Mouse (Mus musculus) heart, embryonic 14.5 days (tissue): ENCODE data around the gene Cdc5l. TPM values are rescaled to one million over a fixed set of nuclear protein-coding genes. Genes with fewer than 3 reads are reported as not detected.
A peak's percentile ranks its signal among the peaks of the same experiment; 100 is the strongest.

Source experiments
- ATAC-seq: fragments of 200-750 bp; cut with Nextera tagmentation; 2 replicates; pipeline ENCODE4 v1.8.0; 2017; ENCODE audit warnings: low read depth, moderate TSS enrichment; ENCODE audit not compliant: insufficient number of reproducible peaks, insufficient read depth, low FRiP score
- H3K27ac ChIP-seq, 2 experiments: fragments of 200-500 bp in 1 of 2; fragments of 300-500 bp in 1 of 2; sonication (generic) in 1 of 2; replicated peaks in 1 of 2; 2 replicates each; pipeline ENCODE4 v1.5.1; 2012 to 2014; ENCODE audit warnings: low read depth in 2 of 2, low read length in 2 of 2, control low read depth in 1 of 2, mild to moderate bottlenecking in 1 of 2, mixed read lengths in 1 of 2; ENCODE audit not compliant: control insufficient read depth in 1 of 2, insufficient read depth in 1 of 2
- H3K27me3 ChIP-seq: fragments of 300-500 bp; sonication (generic); 2 replicates; pipeline ENCODE4 v1.6.1; 2014; ENCODE audit warnings: mild to moderate bottlenecking, low read length, control low read depth; ENCODE audit not compliant: control insufficient read depth, insufficient read depth
- H3K36me3 ChIP-seq: fragments of 300-500 bp; sonication (generic); 2 replicates; pipeline ENCODE4 v1.6.1; 2014; ENCODE audit warnings: mild to moderate bottlenecking, control low read depth, low read length, mixed read lengths; ENCODE audit not compliant: control insufficient read depth, insufficient read depth
- H3K4me1 ChIP-seq, 2 experiments: fragments of 200-500 bp in 1 of 2; fragments of 300-500 bp in 1 of 2; sonication (generic) in 1 of 2; 2 replicates each; pipeline ENCODE4 v1.6.1; 2012 to 2014; ENCODE audit warnings: low read length in 2 of 2, control low read depth in 1 of 2, mixed read lengths in 1 of 2; ENCODE audit not compliant: control insufficient read depth in 2 of 2, insufficient read depth in 2 of 2
- H3K4me2 ChIP-seq: fragments of 300-500 bp; sonication (generic); 2 replicates; pipeline ENCODE4 v1.6.1; 2014; ENCODE audit warnings: mild to moderate bottlenecking, low read length
- H3K4me3 ChIP-seq, 2 experiments: fragments of 200-500 bp in 1 of 2; fragments of 300-500 bp in 1 of 2; sonication (generic) in 1 of 2; 2 replicates each; pipeline ENCODE4 v1.5.1; 2012 to 2014; ENCODE audit warnings: low read length in 2 of 2, mild to moderate bottlenecking in 2 of 2, control low read depth in 1 of 2, low read depth in 1 of 2, moderate library complexity in 1 of 2; ENCODE audit not compliant: control insufficient read depth in 1 of 2, insufficient read depth in 1 of 2
- H3K9ac ChIP-seq: fragments of 300-500 bp; sonication (generic); 2 replicates; pipeline ENCODE4 v1.6.1; 2014; ENCODE audit warnings: mild to moderate bottlenecking, low read length
- H3K9me3 ChIP-seq: fragments of 300-500 bp; sonication (generic); 2 replicates; pipeline ENCODE4 v1.6.1; 2016; ENCODE audit warnings: low read length, control low read depth; ENCODE audit not compliant: control insufficient read depth
- WGBS: fragments of 180-500 bp; shearing (Covaris S2); extraction: QIAGEN DNeasy Blood & Tissue Kit; methylation state at CpG from one replicate; pipeline ENCODE4 v1.1.7; 2014; 5-methylcytosine and 5-hydroxymethylcytosine counted together
- polyA plus RNA-seq: library from polyadenylated mRNA; unstranded; fragments of >200 nt; fragmentation: Nextera tagmentation; extraction: Ambion mirVana; gene quantifications from 2 replicates; pipeline ENCODE4 v1.2.1, GENCODE M21; 2014

Gene Cdc5l
- polyA plus RNA-seq, result 50.7 and 52.5 TPM in 2 replicates

DNA sequence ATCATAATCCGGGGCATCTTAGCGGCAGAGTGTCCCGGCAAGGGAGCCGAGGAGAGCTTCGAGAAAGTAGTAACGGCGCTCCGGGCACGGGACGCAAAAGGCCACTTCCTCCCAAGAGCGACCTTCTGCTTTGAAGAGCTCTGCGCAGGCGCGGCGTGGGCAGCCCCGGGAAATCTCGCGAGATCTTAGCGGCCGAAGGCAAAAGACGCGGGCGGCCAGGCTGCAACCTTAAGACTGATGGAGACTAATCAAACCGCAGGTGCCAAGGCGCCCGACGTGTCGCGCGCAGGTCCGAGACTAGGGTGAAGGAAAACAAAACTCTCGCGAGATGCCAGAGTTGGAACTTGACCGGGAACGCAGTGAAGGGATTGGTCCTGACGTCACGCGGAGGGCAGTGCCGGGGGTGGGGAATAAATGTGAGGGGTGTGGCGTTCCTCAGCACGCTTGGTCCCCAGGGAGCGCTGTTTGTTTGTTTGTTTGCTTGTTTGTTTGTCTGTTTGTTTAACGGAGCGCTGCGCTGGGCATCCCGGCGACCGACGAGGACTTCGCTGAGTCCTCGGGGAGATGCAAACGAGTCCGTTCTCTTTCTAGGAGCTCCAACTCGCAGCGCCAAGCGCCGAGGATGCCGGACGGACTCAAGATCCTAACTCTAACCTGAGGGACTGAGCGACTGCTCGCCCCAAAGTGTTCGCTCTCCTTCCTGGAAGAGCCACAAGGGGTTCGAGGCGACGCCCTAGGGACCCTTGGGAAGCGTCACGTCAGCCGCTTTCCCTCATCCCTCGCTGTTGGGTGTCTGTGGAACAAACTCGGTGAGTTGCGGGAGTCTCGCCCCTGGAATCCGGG lies at the start of gene Cdc5l:
TSS of gene Cdc5l (minus strand) at position 319 of the 843 bp plus-strand sequence.
- H3K4me2 ChIP-seq, result peak within 1 kb of the TSS; percentile 76
- under 1% methylated on average over 73 of the region's 73 CpGs for WGBS
- no peaks in the 10 kb centered on the region for H3K9me3 ChIP-seq
- H3K27me3 ChIP-seq, result no peaks in the 10 kb centered on the region
- peak within 1 kb of the TSS; percentile 93 to 96 for H3K27ac ChIP-seq
- peaks cover 0 to 20% of the 10 kb centered on the region in 2 experiments; a peak in 2 of 4 replicates for H3K4me1 ChIP-seq
- H3K4me3 ChIP-seq, result peak within 1 kb of the TSS; percentile 79 to 83
- peak; percentile 97 for ATAC-seq
- peak within 1 kb of the TSS; percentile 93 for H3K9ac ChIP-seq
- H3K36me3 ChIP-seq, result peaks cover 15% of the 10 kb centered on the region

DNA sequence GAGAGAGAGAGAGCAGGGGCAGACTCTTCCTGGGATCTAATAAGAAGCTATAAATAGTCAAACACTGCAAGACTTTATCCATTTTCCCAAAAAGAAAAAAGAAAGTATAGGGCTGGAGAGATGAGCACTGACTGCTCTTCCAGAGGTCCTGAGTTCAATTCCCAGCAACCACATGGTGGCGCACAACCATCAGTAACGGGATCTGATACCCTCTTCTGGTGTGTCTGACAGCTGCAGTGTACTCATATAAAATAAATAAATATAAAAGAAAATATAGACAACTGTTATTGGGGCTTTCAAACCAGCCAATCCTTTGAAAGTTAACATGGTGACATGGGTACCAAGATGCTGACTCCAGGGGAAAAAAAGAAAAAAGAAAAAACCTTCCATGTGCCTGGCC lies 46.9 kb upstream of the Cdc5l start:
- peaks cover 8% of the 10 kb centered on the region; the same call in 1 of the 2 replicates for H3K9me3 ChIP-seq
- no peak for ATAC-seq
- WGBS, result 26% methylated on average over 2 of the region's 2 CpGs
- no peak overlapping the region for H3K9ac ChIP-seq
- no peaks in the 10 kb centered on the region for H3K36me3 ChIP-seq
- H3K27ac ChIP-seq, result no peak overlapping the region
- H3K4me1 ChIP-seq, result no peaks in the 10 kb centered on the region
- peaks cover 3% of the 10 kb centered on the region; the same call in 1 of the 2 replicates for H3K27me3 ChIP-seq
- H3K4me2 ChIP-seq, result no peak overlapping the region
- no peak overlapping the region for H3K4me3 ChIP-seq

DNA sequence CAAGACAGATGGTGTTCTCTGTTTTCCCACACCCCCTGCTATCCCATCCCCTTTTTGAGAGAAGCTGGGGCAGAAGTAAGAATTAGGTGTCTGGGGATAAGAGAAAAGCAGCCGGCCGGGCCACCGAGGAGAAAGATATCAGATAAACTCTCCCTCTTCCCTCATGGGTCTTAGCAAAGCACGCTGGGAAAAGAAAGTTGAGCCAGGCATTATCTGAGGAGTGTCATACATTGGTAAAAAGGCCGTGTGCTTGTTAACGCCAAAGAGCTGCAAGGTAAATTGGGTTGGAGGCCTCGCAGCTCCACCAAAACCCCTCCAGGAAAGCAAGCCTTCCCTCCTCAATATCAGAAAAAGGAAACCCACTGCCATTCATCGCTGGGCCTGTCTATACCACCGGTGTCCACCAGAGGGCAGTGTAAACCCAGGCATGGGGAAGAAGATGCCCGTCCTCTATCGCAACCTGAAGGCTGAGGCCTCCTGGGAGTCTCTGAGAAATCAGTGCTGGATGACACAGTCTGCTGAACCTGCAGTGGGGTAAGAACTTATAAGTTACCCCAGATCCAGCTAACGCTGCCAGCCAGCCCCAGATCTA lies 44.8 kb upstream of the Cdc5l start:
- peaks cover 8 to 10% of the 10 kb centered on the region in 2 experiments; a peak in 3 of 4 replicates for H3K4me1 ChIP-seq
- no peak overlapping the region for H3K27ac ChIP-seq
- H3K9me3 ChIP-seq, result peaks cover 8% of the 10 kb centered on the region; the same call in 1 of the 2 replicates
- peaks cover 7% of the 10 kb centered on the region; the same call in 1 of the 2 replicates for H3K27me3 ChIP-seq
- WGBS, result 9% methylated on average over 12 of the region's 12 CpGs
- no peak overlapping the region for H3K9ac ChIP-seq
- H3K4me3 ChIP-seq, result no peak overlapping the region
- H3K4me2 ChIP-seq, result no peak overlapping the region
- H3K36me3 ChIP-seq, result no peaks in the 10 kb centered on the region
- no peak for ATAC-seq

DNA sequence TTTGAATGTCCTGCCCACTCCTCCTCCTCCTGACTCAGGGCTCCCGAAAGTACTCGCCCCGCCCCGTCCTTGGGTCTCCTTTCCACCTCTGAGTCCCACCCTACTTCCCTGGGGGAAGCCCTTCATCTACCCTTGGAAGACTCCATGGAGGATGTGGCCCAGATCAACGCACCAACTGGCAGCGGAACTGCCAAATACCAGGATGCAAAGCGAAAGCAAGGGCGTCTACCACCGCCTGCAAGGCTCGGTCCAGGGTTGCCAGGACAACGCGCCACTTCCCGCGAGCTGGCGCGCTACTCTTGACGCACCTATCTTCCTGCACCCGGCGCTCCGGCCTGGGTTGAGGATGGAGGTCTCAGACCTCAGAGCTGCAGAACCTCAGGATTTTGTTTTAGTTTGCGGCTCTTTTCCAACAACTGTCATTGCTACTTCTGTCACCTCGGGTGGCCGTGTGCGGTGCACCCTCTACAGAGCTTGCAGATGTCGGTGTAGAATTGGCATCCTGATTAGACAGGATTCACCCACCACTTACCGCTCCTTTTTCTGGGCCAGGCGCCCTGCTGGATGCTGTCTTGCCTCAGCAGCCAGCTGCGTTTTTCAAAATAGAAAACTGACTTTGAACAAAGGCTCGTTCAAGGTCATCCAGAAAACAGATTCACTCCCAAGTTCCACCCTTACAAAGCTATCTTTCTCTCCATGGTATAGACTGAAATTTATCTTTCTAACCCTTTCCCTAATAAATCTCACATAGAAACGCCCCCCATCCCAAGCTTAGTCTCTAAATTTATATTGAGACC lies 41.3 kb upstream of the Cdc5l start, which contains the start of gene Spats1:
TSS of gene Spats1 (minus strand) at position 747 of the 797 bp plus-strand sequence.
- H3K4me3 ChIP-seq, result peak within 1 kb of the TSS; percentile 43 to 55
- peaks cover 7% of the 10 kb centered on the region; the same call in 1 of the 2 replicates for H3K27me3 ChIP-seq
- no peaks in the 10 kb centered on the region for H3K36me3 ChIP-seq
- WGBS, result 4% methylated on average over 30 of the region's 30 CpGs
- peak within 1 kb of the TSS; percentile 81 for H3K4me2 ChIP-seq
- H3K4me1 ChIP-seq, result peaks cover 8 to 10% of the 10 kb centered on the region in 2 experiments; a peak in 3 of 4 replicates
- H3K9me3 ChIP-seq, result no peaks in the 10 kb centered on the region
- no peak within 1 kb of the TSS for H3K27ac ChIP-seq
- peak; percentile 41; the same call in 1 of the 2 replicates for ATAC-seq
- peak within 1 kb of the TSS; percentile 38; the same call in 1 of the 2 replicates for H3K9ac ChIP-seq

- H3K27ac ChIP-seq, result no peak overlapping the region
- H3K36me3 ChIP-seq, result no peaks in the 10 kb centered on the region
- no peak for ATAC-seq
- peaks cover 8 to 10% of the 10 kb centered on the region in 2 experiments; a peak in 3 of 4 replicates for H3K4me1 ChIP-seq
- 69% methylated on average over 8 of the region's 8 CpGs for WGBS
- peak overlapping the region; percentile 38; the same call in 1 of the 2 replicates for H3K9ac ChIP-seq
- no peaks in the 10 kb centered on the region for H3K9me3 ChIP-seq
- H3K27me3 ChIP-seq, result peaks cover 7% of the 10 kb centered on the region; the same call in 1 of the 2 replicates
- peak overlapping the region; percentile 43 to 55 for H3K4me3 ChIP-seq
- H3K4me2 ChIP-seq, result peak overlapping the region; percentile 81
Measured at GRCm38 (mm10) chr17:45474146-45474545, 40.6 kb upstream of the Cdc5l start.

DNA sequence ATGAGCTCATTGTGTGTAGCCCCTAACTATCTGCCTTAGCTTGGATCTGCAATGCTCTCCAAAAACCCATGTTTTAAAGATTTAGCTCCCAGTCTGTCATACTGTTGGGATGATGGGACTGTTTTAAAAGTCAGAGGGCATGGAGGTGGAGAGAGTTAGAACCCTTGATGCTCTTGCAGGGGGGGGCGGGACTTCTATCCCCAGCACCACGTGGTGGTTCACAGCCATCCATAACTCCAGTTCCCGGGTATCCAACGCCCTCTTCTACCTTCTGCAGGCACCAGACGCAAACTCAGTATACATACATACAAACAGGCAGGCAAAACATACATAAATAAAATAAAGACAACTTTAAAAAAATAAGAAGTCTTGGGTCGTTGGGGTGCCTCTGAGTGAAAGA lies 40.1 kb upstream of the Cdc5l start:
- no peak overlapping the region for H3K4me3 ChIP-seq
- no peaks in the 10 kb centered on the region for H3K36me3 ChIP-seq
- no peak overlapping the region for H3K4me2 ChIP-seq
- no peak overlapping the region for H3K9ac ChIP-seq
- H3K9me3 ChIP-seq, result no peaks in the 10 kb centered on the region
- H3K27ac ChIP-seq, result no peak overlapping the region
- ATAC-seq, result no peak
- peaks cover 8 to 10% of the 10 kb centered on the region in 2 experiments; a peak in 3 of 4 replicates for H3K4me1 ChIP-seq
- peaks cover 7% of the 10 kb centered on the region; the same call in 1 of the 2 replicates for H3K27me3 ChIP-seq
- WGBS, result 69% methylated on average over 6 of the region's 6 CpGs

DNA sequence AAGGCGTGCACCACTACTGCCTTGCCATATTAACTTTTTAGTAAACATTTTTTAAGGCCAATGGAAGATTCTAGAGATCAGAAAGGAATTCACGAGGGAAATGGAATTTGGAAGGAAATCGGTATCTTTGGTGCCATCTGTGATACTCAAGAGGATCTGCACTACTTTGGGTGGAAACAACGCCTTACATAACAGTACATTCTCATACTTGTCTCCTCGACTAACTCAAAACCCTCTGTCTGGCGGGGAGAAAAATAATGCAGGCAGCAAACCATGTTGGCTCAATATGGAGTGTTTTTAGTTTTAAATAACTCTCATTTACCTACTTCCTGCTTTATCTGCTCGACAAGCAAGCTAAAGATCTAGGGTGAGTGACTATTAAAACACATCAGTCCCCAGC lies 37.2 kb upstream of the Cdc5l start:
- H3K4me3 ChIP-seq, result no peak overlapping the region
- 71% methylated on average over 7 of the region's 7 CpGs for WGBS
- H3K27me3 ChIP-seq, result peaks cover 7% of the 10 kb centered on the region; the same call in 1 of the 2 replicates
- no peak overlapping the region for H3K4me2 ChIP-seq
- no peaks in the 10 kb centered on the region for H3K36me3 ChIP-seq
- no peak for ATAC-seq
- H3K27ac ChIP-seq, result no peak overlapping the region
- no peak overlapping the region for H3K9ac ChIP-seq
- peaks cover 9% of the 10 kb centered on the region; the same call in 1 of the 2 replicates for H3K9me3 ChIP-seq
- peaks cover 8 to 10% of the 10 kb centered on the region in 2 experiments; a peak in 3 of 4 replicates for H3K4me1 ChIP-seq
